Mouse (Mus musculus) lung, postnatal 25 days (tissue): ENCODE data around the gene Sord.

Experiments used
- DNase-seq: peaks from one replicate; pipeline ENCODE4 v3.0.0; 2022; ENCODE audit warnings: low spot score

The Sord gene

DNA sequence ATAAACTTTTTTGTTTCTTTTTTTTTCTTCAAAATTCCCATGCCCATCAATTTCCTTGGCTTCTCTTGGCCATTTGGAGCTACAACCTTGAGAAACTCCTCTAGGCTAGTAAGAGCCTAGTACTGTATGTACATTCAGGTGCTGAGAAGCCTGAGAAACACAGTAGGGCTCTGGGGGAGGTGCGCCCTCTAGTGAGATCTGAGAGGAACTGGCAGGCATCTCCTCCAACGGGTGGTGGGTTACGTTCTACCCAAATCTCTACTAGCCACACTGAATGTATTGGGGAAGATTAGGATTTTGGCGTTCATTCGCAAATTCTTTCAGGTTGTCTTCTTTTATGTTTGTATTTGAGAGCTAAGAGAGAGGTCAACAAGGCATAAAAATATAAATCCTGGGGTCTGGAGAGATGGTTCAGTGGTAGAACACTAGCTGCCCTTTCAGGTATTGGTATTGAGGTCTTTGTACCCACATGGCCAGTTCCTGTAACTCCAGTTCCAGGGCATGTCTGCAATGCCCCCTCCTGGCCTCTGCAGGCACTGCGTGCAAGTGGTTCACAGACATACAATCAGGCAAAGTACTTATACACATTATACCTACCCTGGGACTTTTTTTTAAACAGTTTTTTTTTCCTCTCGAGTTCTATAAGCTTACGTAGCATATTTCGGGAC lies 68.2 kb downstream of the Sord start:
- DNase-seq, result peak; percentile 59

DNA sequence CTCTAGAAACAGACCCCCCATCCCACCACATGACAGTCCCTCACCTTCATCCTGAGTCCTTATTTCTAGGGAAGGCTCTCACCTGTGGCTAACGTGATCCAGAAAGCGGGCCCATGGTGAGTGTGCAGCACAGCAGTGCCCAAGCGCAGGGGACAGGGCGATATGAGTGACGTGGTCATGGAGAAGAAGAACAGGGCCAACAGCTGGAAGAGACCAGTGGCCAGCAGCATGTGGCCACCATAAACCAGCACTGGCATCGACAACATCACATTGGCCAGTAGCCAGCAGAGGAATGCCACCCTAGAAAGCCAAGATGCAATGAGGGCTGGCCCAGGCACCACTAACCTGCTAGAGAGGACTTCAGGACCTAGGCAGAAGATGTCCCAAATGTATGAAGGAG lies 70.0 kb downstream of the Sord start:
- no peak for DNase-seq

DNA sequence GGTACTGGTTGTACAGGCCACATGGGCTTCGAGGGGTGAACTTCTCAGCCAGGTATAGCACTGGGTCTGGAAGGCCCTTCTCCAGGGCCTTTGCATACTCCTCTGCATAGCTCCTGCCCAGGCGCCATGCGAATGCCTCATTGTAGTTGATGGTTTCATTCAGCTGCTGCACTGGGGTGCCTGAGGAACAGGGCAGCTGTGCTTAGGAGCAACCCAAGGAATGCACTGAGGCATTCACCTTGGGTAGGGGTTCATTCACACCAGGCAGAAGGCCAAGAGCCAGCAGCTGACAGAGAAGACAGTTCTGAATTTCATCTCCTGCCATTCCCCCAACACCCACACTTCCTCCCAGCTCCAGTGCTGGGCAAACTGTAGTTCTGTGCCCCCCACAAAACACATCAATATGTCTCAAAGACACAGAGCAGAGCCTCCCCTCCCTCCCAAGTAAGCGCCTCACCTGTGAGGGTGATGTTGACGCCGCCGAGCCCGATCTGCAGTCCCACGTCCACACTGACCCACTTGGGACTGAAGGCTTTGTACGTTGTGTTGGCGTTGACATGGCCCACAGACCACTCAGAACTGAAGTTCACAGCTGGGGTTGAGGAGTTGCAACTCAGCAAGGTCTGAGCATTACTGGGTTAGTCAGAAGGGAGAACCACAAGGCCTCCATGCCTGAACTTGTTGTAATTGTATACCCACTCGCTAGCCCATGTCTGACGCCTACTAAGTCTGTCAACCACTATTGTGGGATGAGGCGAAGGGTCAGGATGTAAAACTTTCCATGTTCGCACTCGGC lies 70.7 kb downstream of the Sord start:
- no peak for DNase-seq

DNA sequence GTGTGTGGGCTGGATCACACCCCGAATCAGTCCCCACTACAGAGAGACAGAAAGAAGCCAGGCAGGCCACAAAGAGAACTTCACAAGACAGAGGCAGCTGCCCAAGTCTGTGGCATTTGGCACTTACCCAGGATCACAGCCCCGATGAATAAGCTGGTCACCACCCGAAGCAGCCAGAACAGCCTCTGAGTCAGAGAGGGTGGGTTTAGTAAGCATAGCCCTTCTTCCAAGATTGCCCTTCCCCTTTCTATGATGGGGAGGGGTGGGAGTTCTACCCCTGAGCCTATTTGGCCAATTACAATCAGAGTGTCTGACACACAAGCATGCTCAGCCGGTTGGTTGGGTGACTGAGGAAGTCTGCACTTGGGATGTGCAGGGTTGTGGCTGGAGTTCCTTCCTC lies 71.6 kb downstream of the Sord start:
- no peak for DNase-seq

DNA sequence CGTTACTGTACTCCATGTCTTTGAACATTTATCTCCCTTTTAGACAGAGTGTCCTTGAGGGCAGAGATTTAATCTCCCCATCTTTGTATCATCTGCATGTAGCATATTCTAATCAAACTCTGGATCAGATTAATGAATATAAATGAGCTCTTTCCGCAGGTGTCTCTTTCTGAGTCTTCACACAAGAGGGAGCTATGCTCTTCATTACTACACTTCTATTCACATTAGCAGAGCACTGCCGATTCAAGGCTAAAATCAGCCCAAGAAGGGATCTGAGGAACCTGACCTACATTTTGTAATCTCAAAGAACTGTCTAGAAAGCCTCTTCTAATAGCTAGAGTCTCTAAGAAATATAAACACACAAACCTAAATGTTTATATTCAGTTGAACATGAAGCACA lies 75.1 kb downstream of the Sord start:
- DNase-seq, result no peak

DNA sequence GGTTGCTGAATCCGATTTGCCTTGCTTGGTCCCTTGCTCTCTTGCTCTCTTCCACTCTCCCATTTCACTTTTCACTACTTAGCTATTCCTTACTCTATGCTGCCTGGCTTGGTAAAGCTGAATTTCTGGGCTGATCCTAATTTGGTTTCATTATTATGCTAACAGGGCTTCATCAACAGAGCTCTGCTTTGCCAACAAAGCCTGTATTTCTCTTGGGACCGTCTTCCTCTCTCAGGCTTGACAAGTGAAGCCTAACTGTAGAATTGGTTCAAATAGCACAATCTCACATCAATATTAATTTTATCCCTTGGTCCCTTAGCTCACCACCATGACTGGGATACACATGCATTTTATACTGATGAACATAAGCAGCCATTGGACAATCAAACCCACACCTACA lies 77.0 kb downstream of the Sord start:
- no peak for DNase-seq

DNA sequence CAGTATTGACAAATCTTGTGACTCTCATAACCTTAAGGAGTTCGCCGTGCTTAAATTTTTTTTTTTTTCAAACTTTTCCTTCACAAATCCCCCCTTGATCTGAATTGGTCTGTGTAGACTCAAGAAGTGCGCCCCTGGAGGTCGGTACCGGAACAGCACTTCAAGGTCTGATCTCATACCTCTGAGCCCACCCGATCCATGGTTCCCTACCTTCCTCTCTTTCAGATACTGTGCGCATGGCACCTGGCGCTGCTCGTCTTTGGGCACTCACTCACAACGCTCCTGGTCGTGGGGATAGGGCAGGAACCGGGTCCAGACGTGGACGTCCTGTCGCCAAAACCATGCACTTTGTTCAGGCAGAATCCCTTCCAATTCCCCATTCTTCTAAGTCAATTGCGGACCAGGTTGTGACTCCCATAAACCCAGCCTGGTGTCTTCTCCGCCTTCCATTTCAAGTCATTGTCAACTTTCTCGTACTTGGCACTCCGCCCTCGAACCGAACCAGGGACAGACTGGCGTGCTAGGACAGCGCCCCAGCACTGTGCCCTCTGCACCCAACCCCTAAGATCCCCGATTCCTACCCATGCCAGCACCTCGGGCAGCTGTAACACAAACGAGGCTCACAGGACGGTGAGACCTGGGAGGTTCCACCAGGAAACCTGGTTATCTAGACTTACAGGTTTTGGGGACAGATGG lies 78.3 kb downstream of the Sord start:
- peak; percentile 34 for DNase-seq

DNA sequence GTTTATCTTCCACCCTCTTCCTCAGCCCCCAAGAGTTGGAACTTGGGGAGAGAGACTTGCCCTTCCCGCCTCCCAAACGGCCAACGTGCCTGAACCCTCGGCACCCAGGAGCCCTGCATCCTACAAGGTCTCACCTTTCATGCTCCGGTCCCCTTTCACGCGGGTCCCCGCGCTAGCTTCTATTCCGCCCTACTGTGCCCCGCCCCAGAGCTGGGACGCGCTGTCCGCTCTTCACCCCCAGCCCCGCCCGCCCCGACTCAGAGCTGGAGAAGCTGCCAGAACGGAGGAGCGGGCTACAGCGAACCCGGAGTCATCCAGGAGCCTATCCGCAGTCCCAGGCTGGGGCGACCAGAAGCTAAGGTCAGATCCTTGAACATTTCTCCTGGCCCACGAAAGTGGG lies 79.0 kb downstream of the Sord start, which contains the start of gene Duoxa1:
Duoxa1 (minus strand) TSS at position 195 of the 400 bp plus-strand sequence.
- no peak for DNase-seq
